Mouse (Mus musculus) embryonic facial prominence, embryonic 11.5 days (tissue): ENCODE data around the gene Myh9. TPM values are rescaled to one million over a fixed set of nuclear protein-coding genes. Genes with fewer than 3 reads are reported as not detected.
A peak's percentile ranks its signal among the peaks of the same experiment; 100 is the strongest.

Experiments used
- ATAC-seq: fragments of 200-750 bp; cut with Nextera tagmentation; replicated peaks from 2 replicates; pipeline ENCODE4 v1.8.0; 2017; ENCODE audit warnings: low read depth; ENCODE audit not compliant: insufficient number of reproducible peaks, low FRiP score, low TSS enrichment
- DNase-seq: peaks from one replicate; pipeline ENCODE4 v3.0.0-alpha.2; 2015; ENCODE audit warnings: low spot score
- H3K27ac ChIP-seq: fragments of 300-500 bp; sonication (generic); replicated peaks from 2 replicates; pipeline ENCODE4 v1.5.1; 2014; ENCODE audit warnings: mild to moderate bottlenecking, low read depth, low read length, control low read depth
- H3K27me3 ChIP-seq: fragments of 300-500 bp; sonication (generic); 2 replicates; pipeline ENCODE4 v1.6.1; 2014; ENCODE audit warnings: mild to moderate bottlenecking, low read length, moderate library complexity, mixed read lengths; ENCODE audit not compliant: control insufficient read depth, insufficient read depth
- H3K36me3 ChIP-seq: fragments of 300-500 bp; sonication (generic); replicated peaks from 2 replicates; pipeline ENCODE4 v1.6.1; 2014; ENCODE audit warnings: low read depth, mild to moderate bottlenecking, low read length, moderate library complexity, mixed read lengths; ENCODE audit not compliant: control insufficient read depth, insufficient read depth
- H3K4me1 ChIP-seq: fragments of 300-500 bp; sonication (generic); 2 replicates; pipeline ENCODE4 v1.6.1; 2014; ENCODE audit warnings: low read length, mixed read lengths; ENCODE audit not compliant: control insufficient read depth, insufficient read depth
- H3K4me2 ChIP-seq: fragments of 300-500 bp; sonication (generic); 2 replicates; pipeline ENCODE4 v1.6.1; 2014; ENCODE audit warnings: low read depth, mild to moderate bottlenecking, control low read depth, low read length, moderate library complexity
- H3K4me3 ChIP-seq: fragments of 300-500 bp; sonication (generic); 2 replicates; pipeline ENCODE4 v1.5.1; 2014; ENCODE audit warnings: low read depth, low read length, control low read depth
- H3K9ac ChIP-seq: fragments of 300-500 bp; sonication (generic); replicated peaks from 2 replicates; pipeline ENCODE4 v1.6.1; 2014; ENCODE audit warnings: mild to moderate bottlenecking, control low read depth, low read length
- H3K9me3 ChIP-seq: fragments of 300-500 bp; sonication (generic); replicated peaks from 2 replicates; pipeline ENCODE4 v1.6.1; 2016; ENCODE audit warnings: mild to moderate bottlenecking, low read length, inconsistent platforms, mixed read lengths; ENCODE audit not compliant: control insufficient read depth
- WGBS: fragments of 180-500 bp; shearing (Covaris S2); extraction: QIAGEN DNeasy Blood & Tissue Kit; methylation state at CpG from one replicate; pipeline ENCODE4 v1.1.7; 2014; 5-methylcytosine and 5-hydroxymethylcytosine counted together
- polyA plus RNA-seq: library from polyadenylated mRNA; unstranded; fragments of >200 nt; fragmentation: Nextera tagmentation; extraction: Ambion mirVana; gene quantifications from 2 replicates; pipeline ENCODE4 v1.2.1, GENCODE M21; 2014

The Myh9 gene
- polyA plus RNA-seq, 1 experiment from 2014 or later: 23.4 TPM

GRCm38 (mm10) chr15:77804460-77804859 is 37.5 kb downstream of the Myh9 start:
- Histone ChIP-seq H3K4me3 (no peak overlapping the region), H3K4me2 (no peak overlapping the region), H3K4me1 (peaks cover 4% of the 10 kb centered on the region; the same call in 1 of the 2 replicates), H3K27ac (no peak overlapping the region), H3K27me3 (no peaks in the 10 kb centered on the region), H3K9me3 (no peaks in the 10 kb centered on the region), H3K36me3 (no peaks in the 10 kb centered on the region; the same call in 1 of the 2 replicates), H3K9ac (no peak overlapping the region)
- ATAC-seq: no peak
- no peak for DNase-seq
- 77% methylated on average over 6 of the region's 6 CpGs for WGBS

- no peaks in the 10 kb centered on the region; the same call in 1 of the 2 replicates for H3K36me3 ChIP-seq
- no peak overlapping the region for H3K27ac ChIP-seq
- no peak overlapping the region for H3K4me3 ChIP-seq
- no peak for ATAC-seq
- H3K9ac ChIP-seq: no peak overlapping the region
- WGBS: 45% methylated on average over 3 of the region's 3 CpGs
- DNase-seq: no peak
- H3K9me3 ChIP-seq: no peaks in the 10 kb centered on the region
- peaks cover 7% of the 10 kb centered on the region; the same call in 1 of the 2 replicates for H3K4me1 ChIP-seq
- no peaks in the 10 kb centered on the region for H3K27me3 ChIP-seq
- no peak overlapping the region for H3K4me2 ChIP-seq
These were observed 38.2 kb downstream of the Myh9 start for GRCm38 (mm10) chr15:77803747-77804146.

GRCm38 (mm10) chr15:77802992-77803391 is 39.0 kb downstream of the Myh9 start:
- no peak overlapping the region for H3K9ac ChIP-seq
- no peak overlapping the region for H3K4me3 ChIP-seq
- no peaks in the 10 kb centered on the region for H3K9me3 ChIP-seq
- DNase-seq (no peak), ATAC-seq (no peak)
- H3K4me2 ChIP-seq: no peak overlapping the region
- no peaks in the 10 kb centered on the region; the same call in 1 of the 2 replicates for H3K36me3 ChIP-seq
- H3K4me1 ChIP-seq: peaks cover 12% of the 10 kb centered on the region
- H3K27ac ChIP-seq: no peak overlapping the region
- WGBS: 81% methylated on average over 4 of the region's 4 CpGs
- H3K27me3 ChIP-seq: no peaks in the 10 kb centered on the region

GRCm38 (mm10) chr15:77801188-77801587 is 40.8 kb downstream of the Myh9 start:
- no peak for DNase-seq
- Histone ChIP-seq H3K4me2 (no peak overlapping the region), H3K36me3 (no peaks in the 10 kb centered on the region; the same call in 1 of the 2 replicates), H3K4me1 (peaks cover 12% of the 10 kb centered on the region), H3K27ac (no peak overlapping the region), H3K27me3 (no peaks in the 10 kb centered on the region), H3K4me3 (no peak overlapping the region), H3K9me3 (no peaks in the 10 kb centered on the region), H3K9ac (no peak overlapping the region)
- ATAC-seq: no peak
- 79% methylated on average over 4 of the region's 4 CpGs for WGBS

GRCm38 (mm10) chr15:77800511-77800910 is 41.5 kb downstream of the Myh9 start:
- H3K27ac ChIP-seq: no peak overlapping the region; the same call in 1 of the 2 replicates
- no peaks in the 10 kb centered on the region for H3K9me3 ChIP-seq
- no peak overlapping the region for H3K4me2 ChIP-seq
- ATAC-seq (no peak), DNase-seq (no peak)
- H3K9ac ChIP-seq: no peak overlapping the region
- H3K4me1 ChIP-seq: peaks cover 12% of the 10 kb centered on the region
- H3K36me3 ChIP-seq: no peaks in the 10 kb centered on the region; the same call in 1 of the 2 replicates
- H3K4me3 ChIP-seq: no peak overlapping the region
- no peaks in the 10 kb centered on the region for H3K27me3 ChIP-seq

- no peak overlapping the region for H3K4me3 ChIP-seq
- peak overlapping the region; percentile 91 for H3K27ac ChIP-seq
- peak overlapping the region; percentile 28; the same call in 1 of the 2 replicates for H3K9ac ChIP-seq
- H3K9me3 ChIP-seq: no peaks in the 10 kb centered on the region
- no peaks in the 10 kb centered on the region for H3K27me3 ChIP-seq
- no peaks in the 10 kb centered on the region; the same call in 1 of the 2 replicates for H3K36me3 ChIP-seq
- no peak overlapping the region for H3K4me2 ChIP-seq
- 79% methylated on average over 8 of the region's 8 CpGs for WGBS
- H3K4me1 ChIP-seq: peaks cover 12% of the 10 kb centered on the region
- no peak for ATAC-seq
- no peak for DNase-seq
These were observed 42.2 kb downstream of the Myh9 start for GRCm38 (mm10) chr15:77799491-77800474.

GRCm38 (mm10) chr15:77798664-77799490 is 43.1 kb downstream of the Myh9 start:
- no peaks in the 10 kb centered on the region for H3K9me3 ChIP-seq
- no peak overlapping the region for H3K4me3 ChIP-seq
- peak overlapping the region; percentile 91 for H3K27ac ChIP-seq
- H3K4me1 ChIP-seq: peaks cover 12% of the 10 kb centered on the region
- H3K27me3 ChIP-seq: no peaks in the 10 kb centered on the region
- peak overlapping the region; percentile 28; the same call in 1 of the 2 replicates for H3K9ac ChIP-seq
- 13% methylated on average over 14 of the region's 14 CpGs for WGBS
- H3K36me3 ChIP-seq: no peaks in the 10 kb centered on the region; the same call in 1 of the 2 replicates
- no peak overlapping the region; the same call in 1 of the 2 replicates for H3K4me2 ChIP-seq
- ATAC-seq: peak; percentile 78
- DNase-seq: peak; percentile 76
